Mouse (Mus musculus): ENCODE measurements at regions not wholly inside any gene's neighbourhood (a gene's known extent, or its start where the extent isn't known, plus 50 kb on each side); places are given as distances from the start of the nearest gene placed in this dataset.

- dilution Hi-C loops (cut with MboI; ENCODE audit: extremely low pct_ligation_motif_present, extremely low pct_unique_long_range_greater_than_20kb, low sequenced_read_pairs): no loop called here
- Histone ChIP-seq H3K27ac (ENCODE audit: insufficient read depth, low read depth) (no peak overlapping the region), H3K9me3 (replicated peaks; ENCODE audit: low read length) (no peaks in the 10 kb centered on the region), H3K9ac (ENCODE audit: insufficient read depth, low read depth) (no peak overlapping the region), H3K36me3 (replicated peaks in 1 of 2; ENCODE audit: control insufficient read depth in 1 of 2, insufficient read depth in 1 of 2, low read length in 1 of 2) (no peaks in the 10 kb centered on the region), H3K79me2 (replicated peaks; ENCODE audit: control insufficient read depth, extremely low read depth, insufficient read depth, poor library complexity, severe bottlenecking) (no peaks in the 10 kb centered on the region), H3K4me3 (replicated peaks in 1 of 3; ENCODE audit: low read depth in 2 of 3, low read length in 2 of 3, poor library complexity in 1 of 3) (no peak overlapping the region), H3K27me3 (replicated peaks) (no peaks in the 10 kb centered on the region), H3K4me2 (ENCODE audit: insufficient read depth, low read depth, poor library complexity, severe bottlenecking) (no peak overlapping the region), H3K4me1 (ENCODE audit: control insufficient read depth in 1 of 2, insufficient read depth in 2 of 2) (no peaks in the 10 kb centered on the region)
- no peak for TF ChIP-seq ELF1 (IDR thresholded peaks at IDR 0.05; ENCODE audit: low read depth, low read length)
- TF ChIP-seq EP300 (IDR thresholded peaks at IDR 0.05; ENCODE audit: low read length): no peak
- in situ Hi-C loops (cut with MboI; ENCODE audit: low pct_ligation_motif_present, low pct_unique_long_range_greater_than_20kb, low sequenced_read_pairs): no loop called here
- DNase-seq (ENCODE audit: extremely low read depth): no peak
These were observed 235.6 kb downstream of the Qdpr start for GRCm38 (mm10) chr5:45214475-45214874.

GRCm38 (mm10) chr5:45198408-45198807 is 251.6 kb downstream of the Qdpr start:
- dilution Hi-C loops (cut with MboI; ENCODE audit: extremely low pct_ligation_motif_present, extremely low pct_unique_long_range_greater_than_20kb, low sequenced_read_pairs): no loop called here
- H3K79me2 ChIP-seq (replicated peaks; ENCODE audit: control insufficient read depth, extremely low read depth, insufficient read depth, poor library complexity, severe bottlenecking): no peaks in the 10 kb centered on the region
- no peak for TF ChIP-seq POLR2A (IDR thresholded peaks at IDR 0.05; ENCODE audit: low read depth, low read length)
- no peak for TF ChIP-seq E2F4 (IDR thresholded peaks at IDR 0.05; ENCODE audit: insufficient replicate concordance, low read depth, low read length)
- no peak for TF ChIP-seq TBP (conservative IDR thresholded peaks at IDR 0.05; ENCODE audit: low read depth, low read length)
- no peak for TF ChIP-seq BHLHE40 (IDR thresholded peaks at IDR 0.05; ENCODE audit: low read depth, low read length)
- no peak for TF ChIP-seq NELFE (IDR thresholded peaks at IDR 0.05; ENCODE audit: low read depth, low read length)
- no peak for TF ChIP-seq SMC3 (IDR thresholded peaks at IDR 0.05; ENCODE audit: low read depth, low read length)
- TF ChIP-seq USF2 (conservative IDR thresholded peaks at IDR 0.05; ENCODE audit: low read depth, low read length): no peak
- TF ChIP-seq PAX5 (IDR thresholded peaks at IDR 0.05; ENCODE audit: low read length): no peak
- no peak for TF ChIP-seq ZMIZ1 (IDR thresholded peaks at IDR 0.05; ENCODE audit: low read depth, low read length)
- no peak for TF ChIP-seq MEF2A (IDR thresholded peaks at IDR 0.05; ENCODE audit: borderline replicate concordance, low read depth, low read length)
- no peak for TF ChIP-seq MAX (IDR thresholded peaks at IDR 0.05; ENCODE audit: low read length)
- TF ChIP-seq ZKSCAN1 (IDR thresholded peaks at IDR 0.05; ENCODE audit: borderline replicate concordance, low read depth, low read length): no peak
- TF ChIP-seq ELF1 (IDR thresholded peaks at IDR 0.05; ENCODE audit: low read depth, low read length): no peak
- TF ChIP-seq ZC3H11A (IDR thresholded peaks at IDR 0.05; ENCODE audit: low read depth, low read length): no peak
- TF ChIP-seq MAFK (IDR thresholded peaks at IDR 0.05; ENCODE audit: insufficient replicate concordance, low read length): no peak

GRCm38 (mm10) chr5:45196159-45196558 is 253.9 kb downstream of the Qdpr start:
- Histone ChIP-seq H3K27ac (ENCODE audit: insufficient read depth, low read depth) (no peak overlapping the region), H3K4me1 (ENCODE audit: control insufficient read depth in 1 of 2, insufficient read depth in 2 of 2) (no peaks in the 10 kb centered on the region), H3K9me3 (replicated peaks; ENCODE audit: low read length) (no peaks in the 10 kb centered on the region), H3K36me3 (replicated peaks in 1 of 2; ENCODE audit: control insufficient read depth in 1 of 2, insufficient read depth in 1 of 2, low read length in 1 of 2) (no peaks in the 10 kb centered on the region), H3K27me3 (replicated peaks) (no peaks in the 10 kb centered on the region), H3K4me2 (ENCODE audit: insufficient read depth, low read depth, poor library complexity, severe bottlenecking) (no peak overlapping the region), H3K79me2 (replicated peaks; ENCODE audit: control insufficient read depth, extremely low read depth, insufficient read depth, poor library complexity, severe bottlenecking) (no peaks in the 10 kb centered on the region), H3K9ac (ENCODE audit: insufficient read depth, low read depth) (no peak overlapping the region), H3K4me3 (replicated peaks in 1 of 3; ENCODE audit: low read depth in 2 of 3, low read length in 2 of 3, poor library complexity in 1 of 3) (no peak overlapping the region)
- TF ChIP-seq POLR2AphosphoS2 (IDR thresholded peaks at IDR 0.05; ENCODE audit: low read depth, low read length) (no peak), ELF1 (IDR thresholded peaks at IDR 0.05; ENCODE audit: low read depth, low read length) (no peak), MAZ (IDR thresholded peaks at IDR 0.05; ENCODE audit: low read depth, low read length) (no peak), POLR2A (IDR thresholded peaks at IDR 0.05; ENCODE audit: low read depth, low read length) (no peak), USF1 (IDR thresholded peaks at IDR 0.05; ENCODE audit: low read depth, low read length) (no peak), TBP (conservative IDR thresholded peaks at IDR 0.05; ENCODE audit: low read depth, low read length) (no peak), NELFE (IDR thresholded peaks at IDR 0.05; ENCODE audit: low read depth, low read length) (no peak), MEF2A (IDR thresholded peaks at IDR 0.05; ENCODE audit: borderline replicate concordance, low read depth, low read length) (no peak)
- dilution Hi-C loops (cut with MboI; ENCODE audit: extremely low pct_ligation_motif_present, extremely low pct_unique_long_range_greater_than_20kb, low sequenced_read_pairs) (no loop called here), in situ Hi-C loops (cut with MboI; ENCODE audit: low pct_ligation_motif_present, low pct_unique_long_range_greater_than_20kb, low sequenced_read_pairs) (no loop called here)
- DNase-seq (ENCODE audit: extremely low read depth): no peak

More at GRCm38 (mm10) chr5:45198408-45198807, 251.6 kb downstream of the Qdpr start:
- Histone ChIP-seq H3K4me3 (replicated peaks in 1 of 3; ENCODE audit: low read depth in 2 of 3, low read length in 2 of 3, poor library complexity in 1 of 3) (no peak overlapping the region), H3K4me2 (ENCODE audit: insufficient read depth, low read depth, poor library complexity, severe bottlenecking) (no peak overlapping the region), H3K9me3 (replicated peaks; ENCODE audit: low read length) (no peaks in the 10 kb centered on the region), H3K4me1 (ENCODE audit: control insufficient read depth in 1 of 2, insufficient read depth in 2 of 2) (no peaks in the 10 kb centered on the region), H3K36me3 (replicated peaks in 1 of 2; ENCODE audit: control insufficient read depth in 1 of 2, insufficient read depth in 1 of 2, low read length in 1 of 2) (no peaks in the 10 kb centered on the region), H3K27me3 (replicated peaks) (no peaks in the 10 kb centered on the region), H3K9ac (ENCODE audit: insufficient read depth, low read depth) (no peak overlapping the region), H3K27ac (ENCODE audit: insufficient read depth, low read depth) (no peak overlapping the region)
- in situ Hi-C loops (cut with MboI; ENCODE audit: low pct_ligation_motif_present, low pct_unique_long_range_greater_than_20kb, low sequenced_read_pairs): no loop called here
- DNase-seq (ENCODE audit: extremely low read depth): no peak
